ENCODE assay signal across 21 mouse cellular contexts in the genomic region with DNA sequence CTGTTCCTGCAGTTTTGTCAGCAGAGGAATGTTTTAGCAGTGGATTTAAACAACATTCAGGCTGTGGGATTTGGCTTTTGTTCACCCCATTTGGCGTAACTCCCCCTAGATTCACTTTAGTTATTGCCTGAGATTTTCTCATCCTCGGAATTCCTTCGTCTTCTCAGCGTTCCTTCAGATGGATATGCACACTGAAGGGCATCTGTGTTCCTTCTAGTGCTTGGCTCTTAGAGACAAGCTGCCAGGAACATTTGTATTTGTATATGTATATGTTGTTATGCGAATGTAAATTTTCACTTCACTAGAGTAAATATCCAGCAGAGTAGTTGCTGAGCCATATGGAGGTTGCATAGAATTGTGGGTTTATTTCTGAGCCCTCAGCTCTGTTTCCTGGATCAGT. TPM values are rescaled to one million over a fixed set of nuclear protein-coding genes. Genes with fewer than 3 reads are reported as not detected.
A peak's percentile ranks its signal among the peaks of the same experiment; 100 is the strongest.
DNase-seq lines count a peak whose midpoint lies in the region; ATAC-seq lines count a peak whose summit lies in the region.
"Had no signal": no experiment of that assay in that cellular context is flagged by ENCODE, and none has a peak within 500 bp of the region (broad histone marks: within the 10 kb centered on the region; RNA-seq: fewer than 3 reads in every experiment).

No protein-coding gene starts in this region.

- no peaks in the 10 kb centered on the region for H3K36me3 ChIP-seq in heart, embryonic 16.5 days (ENCODE audit: control insufficient read depth, insufficient read depth)
- H3K36me3 ChIP-seq in lung, embryonic 15.5 days, result no peaks in the 10 kb centered on the region
- H3K36me3 ChIP-seq in embryonic facial prominence, embryonic 15.5 days, result no peaks in the 10 kb centered on the region
- H3K36me3 ChIP-seq in stomach, embryonic 15.5 days, result no peaks in the 10 kb centered on the region
- H3K36me3 ChIP-seq: hindbrain, embryonic 13.5 days; liver, embryonic 13.5 days; midbrain, embryonic 12.5 days; neural tube, embryonic 13.5 days had no signal

- H3K27ac ChIP-seq in heart, embryonic 16.5 days (ENCODE audit: low read length), result peak overlapping the region; percentile 37; the same call in 1 of the 2 replicates
- peak overlapping the region; percentile 75 for H3K27ac ChIP-seq in lung, embryonic 15.5 days
- peak overlapping the region; percentile 68 for H3K27ac ChIP-seq in embryonic facial prominence, embryonic 15.5 days (replicated peaks)
- H3K27ac ChIP-seq in stomach, embryonic 15.5 days, result peak overlapping the region; percentile 53
- H3K27ac ChIP-seq: hindbrain, embryonic 13.5 days; liver, embryonic 13.5 days; midbrain, embryonic 12.5 days; neural tube, embryonic 13.5 days had no signal

- H3K4me2 ChIP-seq in heart, embryonic 16.5 days (ENCODE audit: low read depth, low read length), result no peak overlapping the region
- no peak overlapping the region; the same call in 1 of the 2 replicates for H3K4me2 ChIP-seq in lung, embryonic 15.5 days
- H3K4me2 ChIP-seq in embryonic facial prominence, embryonic 15.5 days (replicated peaks), result no peak overlapping the region
- no peak overlapping the region for H3K4me2 ChIP-seq in stomach, embryonic 15.5 days
- H3K4me2 ChIP-seq: hindbrain, embryonic 13.5 days; liver, embryonic 13.5 days; midbrain, embryonic 12.5 days; neural tube, embryonic 13.5 days had no signal

- WGBS in heart, embryonic 16.5 days, result 67% methylated on average over 5 of the region's 5 CpGs
- WGBS in lung, embryonic 15.5 days, result 53% methylated on average over 5 of the region's 5 CpGs
- 30% methylated on average over 5 of the region's 5 CpGs for WGBS in embryonic facial prominence, embryonic 15.5 days
- 49% methylated on average over 5 of the region's 5 CpGs for whole genome bisulfite sequencing in stomach, embryonic 15.5 days

- no peak overlapping the region for H3K4me3 ChIP-seq in heart, embryonic 16.5 days (ENCODE audit: low read length)
- H3K4me3 ChIP-seq in lung, embryonic 15.5 days, result no peak overlapping the region
- no peak overlapping the region for H3K4me3 ChIP-seq in embryonic facial prominence, embryonic 15.5 days (replicated peaks)
- H3K4me3 ChIP-seq in stomach, embryonic 15.5 days (replicated peaks), result no peak overlapping the region
- H3K4me3 ChIP-seq: hindbrain, embryonic 13.5 days; liver, embryonic 13.5 days; midbrain, embryonic 12.5 days; neural tube, embryonic 13.5 days had no signal

- no peak for DNase-seq in heart, postnatal 4 days
- DNase-seq in lung, postnatal 10 days, result no peak
- no peak for DNase-seq in cerebellum, adult 8-10 months
- DNase-seq: adrenal gland, postnatal 14 days; cerebellum, adult 9-10 months; gastrocnemius, postnatal 25 days; heart, postnatal 10 days; kidney, adult 11 months; kidney, postnatal 14 days; layer of hippocampus, postnatal 36 days; liver, embryonic 13.5 days; right cerebral cortex, postnatal 25 days had no signal

- no peak for ATAC-seq in heart, embryonic 16.5 days (replicated peaks; ENCODE audit: extremely low read depth, insufficient read depth, low FRiP score)
- peak; percentile 67 for ATAC-seq in lung, embryonic 15.5 days (ENCODE audit: borderline replicate concordance, extremely low read depth, low FRiP score, low TSS enrichment)
- peak; percentile 43; the same call in 1 of the 2 replicates for ATAC-seq in embryonic facial prominence, embryonic 15.5 days (ENCODE audit: insufficient number of reproducible peaks, low FRiP score, low TSS enrichment, low read depth)
- no peak for ATAC-seq in stomach, embryonic 15.5 days (ENCODE audit: insufficient read depth, low FRiP score, low read depth)
- ATAC-seq: activated CD4-positive, CD25-positive, alpha-beta regulatory T cell, adult 4 months; Patski had no signal

- no peak overlapping the region for H3K9ac ChIP-seq in heart, embryonic 16.5 days (ENCODE audit: low read length)
- H3K9ac ChIP-seq in lung, embryonic 15.5 days, result no peak overlapping the region
- H3K9ac ChIP-seq in embryonic facial prominence, embryonic 15.5 days, result no peak overlapping the region
- no peak overlapping the region for H3K9ac ChIP-seq in stomach, embryonic 15.5 days
- H3K9ac ChIP-seq: hindbrain, embryonic 13.5 days; liver, embryonic 13.5 days; midbrain, embryonic 12.5 days; neural tube, embryonic 13.5 days had no signal

- peaks cover 14% of the 10 kb centered on the region for H3K4me1 ChIP-seq in heart, embryonic 16.5 days (ENCODE audit: control insufficient read depth, insufficient read depth, low read length)
- H3K4me1 ChIP-seq in lung, embryonic 15.5 days, result peaks cover 9% of the 10 kb centered on the region
- H3K4me1 ChIP-seq in embryonic facial prominence, embryonic 15.5 days, result peaks cover 4% of the 10 kb centered on the region; the same call in 1 of the 2 replicates
- no peaks in the 10 kb centered on the region for H3K4me1 ChIP-seq in stomach, embryonic 15.5 days
- H3K4me1 ChIP-seq: hindbrain, embryonic 13.5 days; liver, embryonic 13.5 days; midbrain, embryonic 12.5 days; neural tube, embryonic 13.5 days had no signal

- H3K9me3 ChIP-seq in heart, embryonic 16.5 days (replicated peaks; ENCODE audit: control insufficient read depth, low read length), result no peaks in the 10 kb centered on the region
- no peaks in the 10 kb centered on the region for H3K9me3 ChIP-seq in lung, embryonic 15.5 days
- no peaks in the 10 kb centered on the region for H3K9me3 ChIP-seq in embryonic facial prominence, embryonic 15.5 days (replicated peaks)
- H3K9me3 ChIP-seq in stomach, embryonic 15.5 days, result no peaks in the 10 kb centered on the region
- H3K9me3 ChIP-seq: hindbrain, embryonic 13.5 days; liver, embryonic 13.5 days; midbrain, embryonic 12.5 days; neural tube, embryonic 13.5 days had no signal

- H3K27me3 ChIP-seq in heart, embryonic 16.5 days (ENCODE audit: control insufficient read depth, insufficient read depth, low read length), result no peaks in the 10 kb centered on the region
- no peaks in the 10 kb centered on the region for H3K27me3 ChIP-seq in lung, embryonic 15.5 days
- H3K27me3 ChIP-seq in embryonic facial prominence, embryonic 15.5 days, result no peaks in the 10 kb centered on the region
- H3K27me3 ChIP-seq in stomach, embryonic 15.5 days (replicated peaks), result no peaks in the 10 kb centered on the region
- H3K27me3 ChIP-seq: hindbrain, embryonic 13.5 days; liver, embryonic 13.5 days; midbrain, embryonic 12.5 days; neural tube, embryonic 13.5 days; Patski had no signal

RNA-seq across cellular contexts. Expression of a gene that starts 12.8 kb away (rescaled TPM):
- 39.5 and 49.2 TPM in 2 replicates for polyA plus RNA-seq in heart, embryonic 16.5 days (2015; fragmentation: Nextera tagmentation; extraction: Ambion mirVana)
- total RNA-seq in heart, postnatal 4 days (2021), result 100 to 1,000 TPM; 160 to 168 TPM
- polyA plus RNA-seq in lung, embryonic 15.5 days (2015; fragmentation: Nextera tagmentation; extraction: Ambion mirVana), result 12.4 and 13.4 TPM in 2 replicates
- 11.8 and 15.4 TPM in 2 replicates for polyA plus RNA-seq in embryonic facial prominence, embryonic 15.5 days (2015; fragmentation: Nextera tagmentation; extraction: Ambion mirVana)
- polyA plus RNA-seq in stomach, embryonic 15.5 days (2015; fragmentation: Nextera tagmentation; extraction: Ambion mirVana), result 11.3 and 17.3 TPM in 2 replicates

Comparison
In these comparisons a context has a peak if more than half of its experiments do, and no peak if none do; other contexts are left out.
1. ATAC-seq: peak in lung, embryonic 15.5 days (single experiment) and embryonic facial prominence, embryonic 15.5 days (single experiment); none in heart, embryonic 16.5 days (single experiment) and stomach, embryonic 15.5 days (single experiment).
2. Peak in every context shown above with its lines, with median percentiles within 50 percentile points of each other: H3K27ac ChIP-seq.